Mouse (Mus musculus): Measurements from ENCODE around the gene Iqcn.
A peak's percentile ranks its signal among the peaks of the same experiment; 100 is the strongest.

The Iqcn gene

DNA sequence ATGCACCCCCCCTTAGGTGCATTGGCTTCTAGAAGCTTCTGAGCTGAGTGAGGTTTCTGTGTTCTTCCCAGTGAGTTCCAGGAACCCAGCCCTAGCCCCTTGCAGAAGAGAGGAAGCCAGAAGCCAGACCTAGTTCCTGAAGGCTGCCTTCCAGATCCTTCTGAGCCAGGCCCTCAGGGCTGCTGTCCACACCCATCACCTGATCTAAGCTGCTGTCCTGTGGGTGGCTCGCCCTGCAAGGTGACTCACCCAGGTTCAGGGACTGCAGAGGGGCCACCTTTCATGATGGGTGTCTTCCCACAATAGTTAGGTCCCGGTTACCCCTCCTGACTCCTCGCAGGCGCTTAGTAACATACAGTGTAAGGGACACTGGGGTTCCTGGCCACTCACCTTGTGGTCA is 23.9 kb upstream of the Iqcn start:
- DNase-seq = no peak

DNA sequence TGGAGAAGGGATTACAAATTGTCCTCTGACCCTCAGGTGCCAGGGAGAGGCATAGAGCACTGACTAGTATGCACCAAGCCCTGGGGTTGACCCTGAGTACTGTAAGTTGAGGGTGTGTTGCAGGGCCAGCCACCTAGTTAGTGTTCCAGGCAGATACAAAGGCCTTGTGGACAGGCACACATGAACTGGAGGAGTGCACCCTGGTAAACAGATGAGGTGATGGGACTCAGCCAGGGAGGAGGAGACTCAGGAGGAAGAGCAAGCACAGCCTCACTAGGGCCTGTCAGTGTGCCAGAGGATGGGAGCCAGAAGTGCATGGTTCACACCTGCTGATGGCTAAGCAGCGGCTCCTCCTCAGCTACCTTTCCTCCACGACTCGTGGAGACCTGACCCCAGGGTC is 23.2 kb upstream of the Iqcn start:
- DNase-seq = peak; percentile 89 to 93

DNA sequence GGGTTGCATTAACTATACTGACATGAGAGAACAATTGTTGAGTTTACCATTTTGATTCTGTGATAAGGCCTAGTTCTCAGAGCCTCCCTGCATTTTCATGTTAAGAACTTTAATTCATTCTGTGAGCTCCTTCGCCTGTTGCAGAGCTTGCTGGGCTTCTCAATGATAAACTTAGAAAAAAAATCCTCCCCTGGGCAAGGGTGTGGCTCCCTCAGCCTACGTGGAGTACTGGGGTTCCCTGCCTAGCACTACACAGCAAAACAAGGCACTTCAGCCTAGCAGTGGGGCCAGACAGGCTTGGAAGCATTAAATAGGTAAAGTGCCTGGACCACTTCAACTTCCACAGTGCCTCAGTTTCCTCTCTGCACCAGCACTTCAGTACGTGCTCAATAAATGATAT is 21.8 kb upstream of the Iqcn start:
- no peak for DNase-seq

DNA sequence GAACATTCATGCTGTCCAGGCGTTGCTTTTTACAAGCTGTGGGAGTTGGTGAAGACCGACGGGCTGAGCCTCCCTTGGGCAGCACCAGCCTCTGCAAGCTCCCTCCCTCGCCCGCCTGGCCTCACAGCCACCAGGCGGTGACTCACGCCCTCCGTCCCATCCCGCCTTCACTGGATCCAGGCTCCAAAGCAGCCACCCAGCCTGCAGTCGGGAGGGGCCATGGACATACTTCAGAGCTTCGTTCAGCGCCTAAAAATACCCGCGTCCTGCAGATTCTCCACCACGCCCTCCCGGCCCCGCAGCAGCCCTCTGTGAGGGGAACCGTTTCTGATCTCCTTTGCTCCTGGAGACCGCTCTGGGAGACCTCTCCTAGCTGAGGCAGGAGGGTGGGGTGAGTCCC is 21.1 kb upstream of the Iqcn start:
- no peak for DNase-seq

DNA sequence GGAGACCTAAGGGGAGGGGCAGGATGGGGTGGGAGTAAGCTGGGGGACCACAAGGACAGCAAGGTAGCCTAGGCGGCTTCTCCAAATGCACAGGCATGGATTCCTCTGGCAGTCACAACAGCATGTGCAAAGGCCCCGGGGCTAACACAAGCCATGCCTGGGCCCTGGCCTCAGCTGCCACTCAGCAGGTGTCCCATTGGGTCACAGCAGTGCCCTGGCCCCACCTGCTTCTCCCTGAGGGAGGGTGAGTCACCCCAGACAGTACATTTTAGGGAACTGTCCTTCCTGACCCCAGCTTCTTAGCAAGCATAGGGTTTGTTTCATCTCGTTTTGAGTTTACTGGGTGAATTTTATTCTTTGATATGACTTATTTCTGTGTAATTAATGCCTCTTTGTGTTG is 20.6 kb upstream of the Iqcn start:
- DNase-seq = no peak

DNA sequence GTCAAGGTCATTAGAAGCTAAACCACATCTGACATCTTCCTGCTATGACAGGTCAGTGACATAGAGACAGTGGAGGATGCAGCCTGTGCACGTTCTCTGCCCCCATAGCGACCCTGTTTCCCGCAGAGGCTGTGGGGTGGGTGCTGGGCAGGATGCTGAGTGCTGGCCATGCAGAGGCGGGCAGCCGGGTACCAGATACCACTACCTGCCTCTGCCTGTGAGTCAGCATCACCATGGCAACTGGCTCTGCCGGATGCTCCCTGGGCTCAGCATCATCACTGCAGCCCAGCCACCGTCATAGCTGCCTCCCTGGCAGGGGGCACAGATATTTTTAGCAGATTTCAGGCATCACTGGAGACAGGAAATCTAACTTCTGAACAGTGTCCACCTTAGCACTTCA is 19.0 kb upstream of the Iqcn start:
- DNase-seq = no peak

DNA sequence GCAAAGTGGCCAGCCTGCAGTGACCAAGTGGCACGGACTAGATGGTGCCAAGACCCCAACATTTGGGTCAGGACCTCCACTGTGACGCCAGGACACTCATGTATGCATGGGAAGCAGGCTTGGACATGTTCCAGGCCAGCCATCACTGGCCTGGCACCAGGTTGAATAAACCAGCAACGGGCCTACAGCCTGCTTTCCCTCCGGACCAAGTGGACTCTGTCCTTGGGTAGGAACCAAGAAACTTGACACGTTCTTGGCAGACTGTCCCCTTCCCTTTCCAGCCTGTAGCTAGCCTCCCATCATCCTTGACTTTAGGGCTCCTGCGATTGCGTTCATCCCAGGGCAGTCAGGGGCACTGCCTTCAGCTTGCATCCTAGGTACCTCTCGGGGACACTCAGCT is 15.7 kb upstream of the Iqcn start:
- peak; percentile 86 to 89 for DNase-seq

DNA sequence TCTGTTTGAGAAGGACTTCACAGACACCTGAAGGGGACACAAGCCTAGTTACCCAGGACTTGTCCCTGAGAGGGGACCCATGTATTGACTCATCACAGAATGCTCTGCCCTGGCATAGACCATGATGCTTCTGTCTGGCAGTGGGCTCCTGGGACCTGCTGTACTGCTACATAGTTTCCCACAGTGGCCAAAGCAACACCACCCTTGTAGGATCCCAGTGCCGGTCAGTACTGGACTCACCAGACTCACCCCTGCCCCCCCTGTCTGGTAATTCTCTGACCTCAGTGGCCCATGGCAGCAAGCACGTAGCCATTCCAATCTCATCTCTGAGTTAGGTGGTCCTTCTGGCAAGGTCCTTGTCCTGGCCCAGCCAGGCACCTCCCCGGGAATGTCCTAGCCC is 15.1 kb upstream of the Iqcn start:
- DNase-seq = no peak

DNA sequence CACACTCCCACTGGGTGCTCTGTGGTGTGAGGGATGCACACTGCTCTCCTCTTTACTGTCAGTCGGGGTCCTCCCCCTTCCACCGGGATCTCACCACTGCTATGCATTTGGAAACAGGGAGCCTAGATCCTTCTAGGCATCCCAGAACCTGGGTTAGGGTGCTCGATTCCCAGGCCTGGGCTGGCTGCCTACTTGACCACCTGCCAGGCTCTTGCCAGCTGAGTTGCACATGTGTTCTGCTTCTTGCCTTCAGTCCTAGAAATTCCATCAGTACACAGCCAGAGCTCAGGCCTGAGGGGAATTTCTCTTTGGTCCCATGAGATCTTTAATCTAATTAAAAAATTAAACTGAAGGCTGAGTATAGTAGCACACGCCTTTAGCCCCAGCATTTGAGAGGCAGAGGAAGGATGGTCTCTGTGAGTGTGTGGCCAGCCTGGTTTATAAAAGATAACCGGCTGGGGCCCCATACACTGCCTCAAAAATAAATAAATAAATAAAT is 13.3 kb upstream of the Iqcn start:
- no peak for DNase-seq

DNA sequence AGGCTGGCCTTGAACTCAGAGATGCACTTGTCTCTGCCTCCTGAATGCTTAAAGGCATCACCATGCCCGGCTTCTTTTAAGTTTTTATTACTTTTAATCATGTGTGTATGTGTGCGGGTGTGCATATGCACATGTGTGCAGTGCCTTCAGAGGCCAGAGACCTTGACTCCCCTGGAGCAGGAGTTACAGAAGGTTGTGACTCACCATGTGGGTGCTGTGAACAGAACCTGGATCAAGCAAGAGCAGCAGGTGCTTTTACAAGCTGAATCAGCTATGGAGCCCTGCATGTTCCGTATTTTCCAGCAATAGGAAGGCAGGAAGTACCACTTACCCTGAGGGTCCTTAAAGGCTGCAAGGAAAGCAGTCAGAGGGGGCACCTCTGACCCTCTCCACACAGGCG is 12.0 kb upstream of the Iqcn start:
- no peak for DNase-seq

DNA sequence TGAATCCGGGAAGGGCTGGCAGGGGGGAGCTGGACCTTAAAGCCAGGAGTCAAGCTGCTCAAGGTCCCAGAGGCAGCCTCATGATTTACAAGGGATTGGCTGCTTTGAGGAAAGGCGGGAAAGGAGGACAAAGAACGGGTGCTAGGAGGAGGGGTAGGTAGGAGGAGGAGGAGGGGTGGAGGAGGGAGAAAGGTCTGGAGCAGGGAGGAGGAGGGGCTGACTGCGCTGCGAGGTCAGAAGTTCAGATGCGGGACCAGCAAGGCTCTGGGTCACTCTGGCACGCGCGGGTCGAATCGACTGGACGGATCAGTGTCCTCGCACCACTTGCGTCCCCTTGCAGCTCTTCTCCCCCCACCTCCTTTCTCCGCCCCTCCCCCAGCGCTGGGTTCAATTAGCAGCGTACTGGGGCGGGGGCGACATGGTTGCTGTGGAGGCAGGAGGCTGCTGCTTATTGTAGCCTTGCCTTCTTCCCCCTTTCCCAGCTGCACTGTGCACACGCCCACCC is 11.5 kb upstream of the Iqcn start:
- DNase-seq = peak; percentile 61 to 75

DNA sequence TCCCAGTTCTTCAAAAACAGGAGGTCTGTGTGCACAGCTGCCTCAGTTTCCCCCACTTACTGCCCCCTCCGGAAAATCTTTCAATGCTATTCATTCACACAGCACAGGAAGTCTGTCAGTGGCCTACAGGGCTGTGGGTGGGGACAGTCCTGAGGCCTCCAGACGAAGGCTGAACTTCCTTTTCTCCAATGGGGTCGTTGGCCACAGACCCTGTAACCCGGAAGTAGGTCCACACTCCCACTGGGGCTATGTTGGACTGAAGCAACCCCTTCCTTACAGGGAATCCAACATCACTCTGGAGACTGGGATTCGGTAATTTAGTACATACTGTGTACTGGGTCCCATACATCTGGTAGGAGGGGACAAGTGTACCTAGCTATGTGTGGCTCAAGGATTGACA is 9.6 kb upstream of the Iqcn start:
- DNase-seq = no peak

DNA sequence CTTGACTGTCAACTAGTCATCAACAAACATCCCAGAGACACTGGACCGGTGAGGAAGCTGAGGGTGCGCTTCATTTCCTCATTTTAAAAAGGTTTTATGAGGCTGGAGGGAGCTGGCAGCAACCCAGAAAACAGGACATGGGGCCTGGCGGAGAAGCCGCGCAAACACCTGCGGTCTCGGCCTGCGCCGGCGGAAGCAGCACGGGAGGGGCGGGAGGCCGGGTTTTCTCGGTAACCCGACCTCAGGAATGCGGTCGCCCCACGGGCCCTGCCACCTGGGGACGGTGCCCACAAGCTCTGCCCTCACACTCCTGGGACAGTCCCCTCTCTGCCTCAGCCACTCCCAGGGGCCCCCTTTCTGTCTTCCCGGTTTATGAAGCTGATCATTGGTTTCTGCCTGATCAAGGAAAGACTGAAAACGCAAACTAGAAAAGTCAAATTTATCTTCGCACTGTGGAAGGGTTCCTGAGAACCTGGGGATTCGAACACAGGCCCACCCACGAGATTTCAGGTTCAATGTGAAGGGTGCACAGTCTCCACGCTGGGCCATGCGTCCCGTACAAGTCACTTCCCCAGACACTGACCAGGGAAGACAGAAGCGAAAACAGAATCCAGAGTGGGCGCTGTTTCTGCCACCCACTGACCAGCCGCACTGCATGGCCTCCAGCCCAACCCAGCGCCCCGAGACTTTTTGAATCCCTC is 7.8 kb upstream of the Iqcn start:
- peak in 1 of 2 experiments; percentile 63 for DNase-seq

DNA sequence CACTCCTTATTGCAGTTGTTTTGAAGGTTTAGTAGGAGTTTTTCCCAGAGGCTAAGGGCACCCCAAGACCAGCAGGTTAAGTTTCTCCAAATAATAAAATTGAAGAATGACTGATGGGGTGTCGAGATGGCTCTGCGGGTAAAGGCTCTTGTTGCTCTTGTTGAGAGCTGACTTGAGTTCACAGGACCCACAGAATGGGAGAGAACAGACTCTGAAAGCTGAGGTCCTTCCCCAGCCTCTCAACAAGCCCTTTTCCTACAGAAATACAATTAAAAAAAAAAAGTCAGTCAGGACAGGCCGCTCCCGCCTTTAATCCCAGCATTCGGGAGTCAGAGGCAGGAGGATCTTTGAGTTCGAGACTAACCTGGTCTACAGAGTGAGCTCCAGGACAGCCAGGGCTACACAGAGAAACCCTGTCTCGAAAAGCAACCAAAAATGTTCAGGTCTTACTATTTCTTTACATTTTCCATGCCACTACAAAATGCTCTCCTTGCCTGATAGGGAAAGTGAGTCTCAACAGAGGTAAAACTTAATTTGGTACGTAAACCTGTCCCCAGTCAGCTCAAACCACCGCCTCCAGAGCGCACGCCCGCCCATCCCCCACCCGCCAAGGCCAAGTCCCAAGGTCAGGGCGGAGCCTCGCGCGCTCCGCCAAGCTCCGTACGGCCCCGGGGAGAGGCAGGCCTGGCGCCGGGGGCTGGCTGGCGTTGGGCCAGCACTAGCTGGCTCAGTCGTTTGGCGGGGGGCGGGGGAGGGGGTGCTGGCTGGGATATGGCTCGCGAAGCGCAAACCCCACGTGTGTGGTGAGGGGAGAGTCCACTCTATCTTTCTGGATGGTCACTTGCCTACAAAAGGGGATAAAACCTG is 7.0 kb upstream of the Iqcn start:
- DNase-seq = peak; percentile 77 to 79

DNA sequence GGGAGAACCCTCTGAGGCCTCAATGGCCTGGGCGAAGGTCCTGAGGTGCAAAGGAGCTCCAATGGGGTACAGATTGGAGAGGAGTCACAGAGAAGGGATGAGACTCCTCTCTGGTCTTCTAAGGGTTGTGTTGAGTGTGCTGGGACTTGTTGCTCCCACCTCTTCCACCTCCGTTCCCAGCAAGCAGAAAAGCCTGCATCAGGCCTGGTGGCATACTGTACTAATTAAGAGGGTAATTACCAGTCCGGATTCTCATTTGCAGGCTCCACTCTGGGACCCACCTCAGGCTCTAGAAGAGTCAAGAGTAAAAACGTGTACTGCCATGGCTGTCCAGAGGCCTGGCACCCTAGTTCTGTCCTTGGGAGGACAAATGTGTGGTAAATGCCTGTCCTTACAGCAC is 6.3 kb upstream of the Iqcn start:
- no peak for DNase-seq

DNA sequence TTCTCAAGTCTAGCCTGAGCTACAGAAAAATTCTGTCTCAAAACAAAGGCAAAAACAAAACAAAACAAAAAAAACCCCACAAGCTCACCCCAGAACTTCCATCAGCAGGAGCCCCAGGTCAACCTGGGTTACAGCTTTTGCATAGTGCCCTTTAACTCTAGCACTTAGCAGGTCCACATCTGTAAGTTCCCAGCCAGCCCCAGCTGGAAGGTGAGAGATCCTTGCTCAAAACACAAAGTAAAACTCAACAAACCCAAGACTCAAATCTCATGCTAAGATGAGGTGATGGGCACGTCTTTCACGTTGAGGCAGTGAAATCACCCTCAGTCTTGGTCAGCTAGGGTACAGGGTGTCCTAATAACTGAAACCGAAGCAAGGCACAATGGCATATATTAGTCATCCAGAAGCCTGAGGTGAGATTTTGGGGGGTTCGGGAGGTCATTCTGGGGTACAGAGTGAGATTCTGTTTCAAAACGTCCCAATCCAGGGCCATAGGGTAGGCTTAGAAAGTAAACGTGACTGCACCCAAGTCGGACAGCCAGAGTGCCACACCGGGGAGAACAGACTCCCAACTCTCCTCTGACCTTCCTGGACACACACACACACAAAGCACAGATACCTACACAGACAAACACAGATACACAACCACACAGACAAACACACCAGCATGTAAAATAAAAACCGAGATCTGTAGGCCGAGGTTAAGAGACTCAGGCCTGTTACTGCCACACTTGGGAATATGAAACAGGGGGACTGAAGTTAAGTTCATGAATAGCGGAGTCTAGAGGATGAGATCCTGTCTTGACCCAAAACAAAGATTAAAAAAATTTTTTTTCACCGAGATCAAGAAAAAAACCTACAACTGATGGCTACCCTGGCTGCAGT is 5.6 kb upstream of the Iqcn start:
- no peak for DNase-seq

DNA sequence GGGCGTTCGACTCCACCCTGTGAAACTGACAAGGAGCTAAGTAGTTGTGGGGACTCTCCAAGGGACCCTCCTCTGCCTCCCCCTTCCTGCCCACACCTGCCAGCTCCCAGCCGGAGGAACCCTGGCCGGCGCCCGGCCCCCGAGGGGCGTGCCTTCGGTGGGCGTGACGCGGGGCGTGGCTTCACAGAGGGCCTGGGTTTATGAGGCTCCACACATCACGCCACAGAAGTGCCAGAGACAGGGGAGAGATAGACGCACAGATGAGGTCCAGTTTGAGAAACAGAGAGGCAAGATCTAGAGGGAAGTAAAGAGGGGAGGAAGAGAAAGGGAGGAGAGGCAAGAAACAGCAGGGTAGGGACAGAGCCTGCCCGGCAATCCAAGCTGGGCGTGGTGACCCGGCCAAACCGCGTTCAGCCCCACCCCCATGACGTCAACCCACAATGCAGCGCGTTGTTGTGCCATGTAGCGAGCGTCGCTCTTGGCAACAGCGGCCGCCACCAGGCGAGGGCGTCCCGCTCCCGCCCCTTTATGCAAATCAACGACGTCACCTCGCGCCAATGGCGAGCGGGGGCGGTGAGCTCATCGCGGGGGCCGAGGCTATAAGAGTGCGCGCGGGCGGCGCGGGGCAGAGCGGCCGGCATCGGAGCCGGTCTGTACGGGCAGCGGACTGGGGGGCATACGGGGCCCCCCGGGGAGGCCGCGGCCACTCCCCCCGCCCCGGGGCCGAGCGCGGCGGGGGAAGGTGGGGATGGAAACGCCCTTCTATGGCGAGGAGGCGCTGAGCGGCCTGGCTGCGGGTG is 4.7 kb upstream of the Iqcn start, which contains the start of gene Jund:
Gene Jund, plus strand, starts transcription at position 640 of the 800 bp plus-strand sequence.
- DNase-seq = peak; percentile 98 to 99

DNA sequence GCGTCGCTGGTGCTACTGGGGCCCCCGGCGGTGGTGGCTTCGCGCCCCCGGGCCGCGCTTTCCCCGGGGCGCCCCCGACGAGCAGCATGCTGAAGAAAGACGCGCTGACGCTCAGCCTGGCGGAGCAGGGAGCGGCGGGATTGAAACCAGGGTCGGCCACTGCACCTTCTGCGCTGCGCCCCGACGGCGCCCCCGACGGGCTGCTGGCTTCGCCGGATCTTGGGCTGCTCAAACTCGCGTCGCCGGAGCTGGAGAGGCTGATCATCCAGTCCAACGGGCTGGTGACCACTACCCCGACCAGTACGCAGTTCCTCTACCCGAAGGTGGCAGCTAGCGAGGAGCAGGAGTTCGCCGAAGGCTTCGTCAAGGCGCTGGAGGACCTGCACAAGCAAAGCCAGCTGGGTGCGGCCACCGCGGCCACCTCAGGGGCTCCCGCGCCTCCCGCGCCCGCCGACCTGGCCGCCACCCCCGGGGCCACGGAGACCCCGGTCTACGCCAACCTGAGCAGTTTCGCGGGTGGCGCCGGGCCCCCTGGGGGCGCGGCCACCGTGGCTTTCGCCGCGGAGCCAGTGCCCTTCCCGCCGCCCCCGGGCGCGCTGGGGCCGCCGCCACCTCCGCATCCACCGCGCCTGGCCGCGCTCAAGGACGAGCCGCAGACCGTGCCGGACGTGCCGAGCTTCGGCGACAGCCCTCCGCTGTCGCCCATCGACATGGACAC is 4.0 kb upstream of the Iqcn start:
- DNase-seq = peak in 1 of 2 experiments; percentile 62

DNA sequence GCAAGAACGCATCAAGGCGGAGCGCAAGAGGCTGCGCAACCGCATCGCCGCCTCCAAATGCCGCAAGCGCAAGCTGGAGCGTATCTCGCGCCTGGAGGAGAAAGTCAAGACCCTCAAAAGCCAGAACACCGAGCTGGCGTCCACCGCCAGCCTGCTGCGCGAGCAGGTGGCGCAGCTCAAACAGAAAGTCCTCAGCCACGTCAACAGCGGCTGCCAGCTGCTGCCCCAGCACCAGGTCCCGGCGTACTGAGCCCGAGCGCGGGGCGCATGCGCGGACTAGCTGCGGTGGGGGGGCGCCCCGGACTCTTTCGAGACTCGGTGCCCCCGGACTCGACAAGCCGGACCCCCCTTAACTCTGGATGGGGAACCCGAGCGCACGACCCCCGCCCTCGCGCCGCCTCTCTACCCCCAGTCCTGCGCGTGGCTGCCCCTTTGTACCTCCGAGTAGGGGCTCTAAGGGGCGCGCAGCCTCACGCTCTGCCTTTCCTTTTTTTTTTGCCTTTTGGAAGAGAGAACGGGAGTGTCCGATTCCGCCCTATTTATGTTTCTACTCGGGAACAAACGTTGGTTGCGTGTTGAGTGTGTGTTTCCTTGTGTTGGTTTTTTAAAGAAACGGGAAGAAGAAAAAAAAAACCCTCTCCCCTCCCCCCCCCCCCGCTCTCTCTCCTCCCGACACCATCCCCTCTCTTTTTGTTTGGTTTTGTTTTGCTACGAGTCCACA is 3.3 kb upstream of the Iqcn start:
- DNase-seq = peak; percentile 76 to 77

DNA sequence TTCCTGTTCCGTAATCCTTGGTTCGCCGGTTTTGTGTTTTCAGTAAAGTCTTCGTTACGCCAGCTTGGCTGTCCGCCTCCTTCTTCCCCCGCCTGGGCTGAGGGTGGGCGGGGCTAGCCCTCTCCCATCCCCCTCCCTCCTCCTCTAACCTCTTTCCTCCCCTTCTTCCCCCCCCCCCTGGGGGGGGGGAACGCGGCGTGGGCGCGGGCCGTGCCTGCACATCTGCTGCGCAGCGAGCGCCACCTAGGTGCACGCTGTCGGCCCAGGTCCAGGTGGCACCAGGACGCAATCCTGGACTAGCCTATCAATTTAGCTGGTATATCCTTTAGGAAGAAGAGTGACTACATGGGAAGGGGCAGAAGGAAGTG is 2.7 kb upstream of the Iqcn start:
- DNase-seq = peak; percentile 92 to 93
